Mouse (Mus musculus): ENCODE data around the gene Stpg1. TPM values are rescaled to one million over a fixed set of nuclear protein-coding genes. Genes with fewer than 3 reads are reported as not detected.

Stpg1 gene
- polyA plus RNA-seq, 1 experiment from 2014 or later, result 0.79 TPM

- H3K36me3 ChIP-seq (ENCODE audit: control insufficient read depth, insufficient read depth, low read length), result no peaks in the 10 kb centered on the region
- WGBS, result 79% methylated on average over 9 of the region's 9 CpGs
- no peak overlapping the region for H3K27ac ChIP-seq (ENCODE audit: low read depth, low read length)
- ATAC-seq (ENCODE audit: low FRiP score), result no peak
- H3K9me3 ChIP-seq (ENCODE audit: control insufficient read depth, low read length), result no peaks in the 10 kb centered on the region
- no peaks in the 10 kb centered on the region for H3K27me3 ChIP-seq (ENCODE audit: control insufficient read depth, insufficient read depth, low read length)
- no peak for DNase-seq (ENCODE audit: low spot score)
- H3K4me2 ChIP-seq (replicated peaks; ENCODE audit: low read depth, low read length), result no peak overlapping the region
- no peaks in the 10 kb centered on the region for H3K4me1 ChIP-seq (replicated peaks; ENCODE audit: control insufficient read depth, insufficient read depth, low read length)
- H3K9ac ChIP-seq (ENCODE audit: low read depth, low read length), result no peak overlapping the region
- H3K4me3 ChIP-seq (ENCODE audit: low read depth, low read length), result no peak overlapping the region
Observed at GRCm38 (mm10) chr4:135520421-135520820, 25.8 kb downstream of the Stpg1 start.

- Histone ChIP-seq H3K27ac (ENCODE audit: low read depth, low read length) (no peak overlapping the region), H3K36me3 (ENCODE audit: control insufficient read depth, insufficient read depth, low read length) (no peaks in the 10 kb centered on the region), H3K4me1 (replicated peaks; ENCODE audit: control insufficient read depth, insufficient read depth, low read length) (peaks cover 6% of the 10 kb centered on the region), H3K9me3 (ENCODE audit: control insufficient read depth, low read length) (no peaks in the 10 kb centered on the region), H3K4me2 (replicated peaks; ENCODE audit: low read depth, low read length) (no peak overlapping the region), H3K9ac (ENCODE audit: low read depth, low read length) (no peak overlapping the region), H3K27me3 (ENCODE audit: control insufficient read depth, insufficient read depth, low read length) (0 out of 2 replicates have a peak, but pooled peaks cover 3% of the 10 kb centered on the region), H3K4me3 (ENCODE audit: low read depth, low read length) (no peak overlapping the region)
- peak; percentile 49 for DNase-seq (ENCODE audit: low spot score)
- ATAC-seq (ENCODE audit: low FRiP score), result no peak
- 4% methylated on average over 6 of the region's 7 CpGs for WGBS
Observed at GRCm38 (mm10) chr4:135523939-135524338, 29.3 kb downstream of the Stpg1 start.

GRCm38 (mm10) chr4:135525057-135525456 is 30.5 kb downstream of the Stpg1 start:
- H3K4me1 ChIP-seq (replicated peaks; ENCODE audit: control insufficient read depth, insufficient read depth, low read length), result peaks cover 6% of the 10 kb centered on the region
- H3K9me3 ChIP-seq (ENCODE audit: control insufficient read depth, low read length), result no peaks in the 10 kb centered on the region
- no peaks in the 10 kb centered on the region for H3K36me3 ChIP-seq (ENCODE audit: control insufficient read depth, insufficient read depth, low read length)
- no peak overlapping the region for H3K4me3 ChIP-seq (ENCODE audit: low read depth, low read length)
- WGBS, result 72% methylated on average over 12 of the region's 12 CpGs
- ATAC-seq (ENCODE audit: low FRiP score) (no peak), DNase-seq (ENCODE audit: low spot score) (no peak)
- H3K9ac ChIP-seq (ENCODE audit: low read depth, low read length), result no peak overlapping the region
- H3K27ac ChIP-seq (ENCODE audit: low read depth, low read length), result no peak overlapping the region
- no peak overlapping the region for H3K4me2 ChIP-seq (replicated peaks; ENCODE audit: low read depth, low read length)
- 0 out of 2 replicates have a peak, but pooled peaks cover 3% of the 10 kb centered on the region for H3K27me3 ChIP-seq (ENCODE audit: control insufficient read depth, insufficient read depth, low read length)

- 0 out of 2 replicates have a peak, but pooled peaks cover 3% of the 10 kb centered on the region for H3K27me3 ChIP-seq (ENCODE audit: control insufficient read depth, insufficient read depth, low read length)
- no peak overlapping the region for H3K4me2 ChIP-seq (replicated peaks; ENCODE audit: low read depth, low read length)
- peaks cover 6% of the 10 kb centered on the region for H3K4me1 ChIP-seq (replicated peaks; ENCODE audit: control insufficient read depth, insufficient read depth, low read length)
- H3K9ac ChIP-seq (ENCODE audit: low read depth, low read length), result no peak overlapping the region
- no peaks in the 10 kb centered on the region for H3K36me3 ChIP-seq (ENCODE audit: control insufficient read depth, insufficient read depth, low read length)
- DNase-seq (ENCODE audit: low spot score) (peak; percentile 57), ATAC-seq (ENCODE audit: low FRiP score) (peak; percentile 84)
- 18% methylated on average over 14 of the region's 14 CpGs for WGBS
- peak overlapping the region; percentile 24; the same call in 1 of the 2 replicates for H3K27ac ChIP-seq (ENCODE audit: low read depth, low read length)
- H3K4me3 ChIP-seq (ENCODE audit: low read depth, low read length), result no peak overlapping the region
- H3K9me3 ChIP-seq (ENCODE audit: control insufficient read depth, low read length), result no peaks in the 10 kb centered on the region
Observed at GRCm38 (mm10) chr4:135526039-135526710, 31.6 kb downstream of the Stpg1 start.

GRCm38 (mm10) chr4:135530270-135530669 is 35.7 kb downstream of the Stpg1 start:
- no peak overlapping the region for H3K27ac ChIP-seq (ENCODE audit: low read depth, low read length)
- H3K4me2 ChIP-seq (replicated peaks; ENCODE audit: low read depth, low read length), result no peak overlapping the region
- no peak overlapping the region for H3K4me3 ChIP-seq (ENCODE audit: low read depth, low read length)
- H3K27me3 ChIP-seq (ENCODE audit: control insufficient read depth, insufficient read depth, low read length), result 0 out of 2 replicates have a peak, but pooled peaks cover 3% of the 10 kb centered on the region
- no peak for ATAC-seq (ENCODE audit: low FRiP score)
- no peaks in the 10 kb centered on the region for H3K36me3 ChIP-seq (ENCODE audit: control insufficient read depth, insufficient read depth, low read length)
- H3K9me3 ChIP-seq (ENCODE audit: control insufficient read depth, low read length), result no peaks in the 10 kb centered on the region
- DNase-seq (ENCODE audit: low spot score), result no peak
- H3K9ac ChIP-seq (ENCODE audit: low read depth, low read length), result no peak overlapping the region
- H3K4me1 ChIP-seq (replicated peaks; ENCODE audit: control insufficient read depth, insufficient read depth, low read length), result peaks cover 6% of the 10 kb centered on the region
- 55% methylated on average over 2 of the region's 2 CpGs for WGBS

- Histone ChIP-seq H3K27ac (ENCODE audit: low read depth, low read length) (no peak overlapping the region), H3K27me3 (ENCODE audit: control insufficient read depth, insufficient read depth, low read length) (no peaks in the 10 kb centered on the region), H3K4me2 (replicated peaks; ENCODE audit: low read depth, low read length) (no peak overlapping the region), H3K4me1 (replicated peaks; ENCODE audit: control insufficient read depth, insufficient read depth, low read length) (peaks cover 2% of the 10 kb centered on the region; the same call in 1 of the 2 replicates), H3K36me3 (ENCODE audit: control insufficient read depth, insufficient read depth, low read length) (no peaks in the 10 kb centered on the region), H3K9ac (ENCODE audit: low read depth, low read length) (no peak overlapping the region), H3K4me3 (ENCODE audit: low read depth, low read length) (no peak overlapping the region), H3K9me3 (ENCODE audit: control insufficient read depth, low read length) (no peaks in the 10 kb centered on the region)
- DNase-seq (ENCODE audit: low spot score) (no peak), ATAC-seq (ENCODE audit: low FRiP score) (no peak)
- 93% methylated on average over 9 of the region's 9 CpGs for WGBS
Observed at GRCm38 (mm10) chr4:135531236-135531635, 36.6 kb downstream of the Stpg1 start.

- no peak overlapping the region for H3K27ac ChIP-seq (ENCODE audit: low read depth, low read length)
- ATAC-seq (ENCODE audit: low FRiP score), result no peak
- H3K4me1 ChIP-seq (replicated peaks; ENCODE audit: control insufficient read depth, insufficient read depth, low read length), result no peaks in the 10 kb centered on the region
Observed at GRCm38 (mm10) chr4:135531771-135532613, 37.4 kb downstream of the Stpg1 start.

GRCm38 (mm10) chr4:135533001-135533400 is 38.4 kb downstream of the Stpg1 start:
- H3K9ac ChIP-seq (ENCODE audit: low read depth, low read length), result no peak overlapping the region
- ATAC-seq (ENCODE audit: low FRiP score) (no peak), DNase-seq (ENCODE audit: low spot score) (no peak)
- WGBS, result 69% methylated on average over 6 of the region's 6 CpGs
- H3K4me1 ChIP-seq (replicated peaks; ENCODE audit: control insufficient read depth, insufficient read depth, low read length), result no peaks in the 10 kb centered on the region
- no peak overlapping the region for H3K4me3 ChIP-seq (ENCODE audit: low read depth, low read length)
- no peaks in the 10 kb centered on the region for H3K9me3 ChIP-seq (ENCODE audit: control insufficient read depth, low read length)
- H3K27ac ChIP-seq (ENCODE audit: low read depth, low read length), result no peak overlapping the region
- no peak overlapping the region for H3K4me2 ChIP-seq (replicated peaks; ENCODE audit: low read depth, low read length)
- H3K27me3 ChIP-seq (ENCODE audit: control insufficient read depth, insufficient read depth, low read length), result no peaks in the 10 kb centered on the region
- H3K36me3 ChIP-seq (ENCODE audit: control insufficient read depth, insufficient read depth, low read length), result no peaks in the 10 kb centered on the region

More at GRCm38 (mm10) chr4:135531771-135532613, 37.4 kb downstream of the Stpg1 start:
- H3K4me3 ChIP-seq (ENCODE audit: low read depth, low read length), result no peak overlapping the region
- no peak overlapping the region for H3K4me2 ChIP-seq (replicated peaks; ENCODE audit: low read depth, low read length)
- 46% methylated on average over 9 of the region's 9 CpGs for WGBS
- H3K9ac ChIP-seq (ENCODE audit: low read depth, low read length), result no peak overlapping the region
- DNase-seq (ENCODE audit: low spot score), result no peak
- H3K27me3 ChIP-seq (ENCODE audit: control insufficient read depth, insufficient read depth, low read length), result no peaks in the 10 kb centered on the region
- H3K9me3 ChIP-seq (ENCODE audit: control insufficient read depth, low read length), result no peaks in the 10 kb centered on the region
- no peaks in the 10 kb centered on the region for H3K36me3 ChIP-seq (ENCODE audit: control insufficient read depth, insufficient read depth, low read length)
